Mouse (Mus musculus) heart, postnatal 36 days (tissue): ENCODE data around the gene Noc3l. TPM values are rescaled to one million over a fixed set of nuclear protein-coding genes. Genes with fewer than 3 reads are reported as not detected.

Source experiments
- DNase-seq, 2 experiments: peaks; one replicate each; pipeline ENCODE4 v3.0.0; 2021 to 2022
- intact Hi-C: fragments of 180-260 bp; cut with DNase I; formaldehyde crosslinking; loops from one replicate; pipeline ENCODE4 v1.15.1; 2025
- total RNA-seq, 2 experiments: library from RNA; stranded (reverse); gene quantifications; 2 replicates each; pipeline ENCODE4 v1.2.3; 2021

The Noc3l gene
- total RNA-seq, 2 experiments from 2014 or later: 6.0 to 6.3 TPM

GRCm38 (mm10) chr19:38766306-38766705, 52.7 kb downstream of the Noc3l start:
- DNase-seq: no peak
- intact Hi-C loops: no loop called here

DNA sequence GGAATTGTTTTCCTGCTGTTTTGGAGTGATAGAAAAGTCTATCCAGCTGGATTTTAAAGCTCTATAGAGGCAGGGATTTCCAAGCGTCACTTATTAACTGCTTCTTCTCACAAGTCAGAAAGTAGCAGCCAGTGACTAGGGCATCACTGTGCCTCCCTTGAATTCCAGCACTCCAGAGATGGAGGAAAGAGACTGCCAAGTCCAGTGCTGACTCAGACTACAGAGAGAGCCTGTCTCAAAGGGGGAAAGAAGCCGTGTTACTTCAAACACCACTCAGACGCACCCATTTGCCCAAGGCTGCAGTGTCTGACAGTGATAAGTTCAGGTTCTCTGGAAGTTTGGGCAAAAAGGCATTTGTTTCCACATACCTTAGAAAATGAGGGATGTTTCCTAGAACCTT, 58.6 kb downstream of the Noc3l start:
- DNase-seq: no peak
- intact Hi-C loops: no loop called here

DNA sequence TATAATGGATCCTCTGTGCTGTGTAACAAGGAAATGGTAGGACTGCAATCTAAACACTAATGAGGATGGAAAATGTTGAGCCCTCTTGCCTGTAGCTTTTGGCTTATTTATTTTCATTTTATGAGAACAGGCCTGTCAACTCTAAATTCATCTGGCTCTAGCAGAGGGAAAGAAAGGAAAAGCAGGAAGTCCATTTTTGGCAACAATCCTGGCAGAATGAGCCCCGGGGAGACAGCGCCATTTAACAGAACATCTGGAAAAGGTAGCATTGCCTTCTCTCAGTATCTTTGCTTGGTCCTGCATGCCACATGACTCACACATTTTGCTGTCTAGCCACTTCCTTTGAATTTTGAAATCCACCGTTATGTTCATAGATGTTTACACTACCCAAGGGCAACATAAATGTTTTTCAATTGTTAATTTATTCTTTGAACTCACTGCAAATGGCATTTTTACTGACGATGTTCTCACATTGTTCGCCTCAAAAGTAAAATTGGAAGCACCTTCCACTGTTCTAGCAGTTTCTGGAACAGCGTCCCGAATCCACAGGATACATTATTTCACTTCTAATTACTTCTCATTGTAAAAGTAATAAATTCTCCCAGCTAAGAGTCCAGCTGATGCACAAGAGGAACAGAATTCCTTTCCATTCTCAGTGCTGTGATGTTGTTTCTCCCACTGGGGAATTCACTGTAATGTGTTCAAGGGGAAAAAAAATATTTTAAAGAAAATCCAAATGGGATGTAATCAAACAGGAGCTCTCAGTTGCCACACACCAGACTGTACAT, 60.2 kb downstream of the Noc3l start:
- no peak for DNase-seq
- intact Hi-C loops: no loop called here

GRCm38 (mm10) chr19:38758056-38758455, 61.0 kb downstream of the Noc3l start:
- intact Hi-C loops: no loop called here

DNA sequence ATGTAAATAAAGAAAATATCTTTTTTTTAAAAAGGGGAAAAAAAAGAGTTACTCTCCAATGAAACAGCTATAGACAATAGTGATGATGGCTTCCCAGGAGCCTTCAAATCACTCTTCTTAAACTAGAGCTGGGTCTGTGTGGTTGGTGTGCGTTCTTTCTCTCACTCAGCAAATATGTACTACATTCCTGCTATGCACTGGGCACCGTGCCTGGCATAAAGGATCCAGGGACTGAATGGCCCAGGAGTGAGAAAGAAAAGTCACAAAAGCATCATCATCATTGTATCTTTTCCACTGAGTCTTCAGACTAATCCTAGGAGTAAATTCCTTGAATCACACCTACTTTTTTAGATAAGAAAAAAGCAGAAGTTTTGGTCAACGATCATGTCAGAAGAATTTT, 61.9 kb downstream of the Noc3l start:
- intact Hi-C loops: no loop called here
- no peak for DNase-seq

More at GRCm38 (mm10) chr19:38758056-38758455, 61.0 kb downstream of the Noc3l start:
- no peak for DNase-seq

GRCm38 (mm10) chr19:38750192-38750591, 68.8 kb downstream of the Noc3l start:
- intact Hi-C loops: no loop called here

DNA sequence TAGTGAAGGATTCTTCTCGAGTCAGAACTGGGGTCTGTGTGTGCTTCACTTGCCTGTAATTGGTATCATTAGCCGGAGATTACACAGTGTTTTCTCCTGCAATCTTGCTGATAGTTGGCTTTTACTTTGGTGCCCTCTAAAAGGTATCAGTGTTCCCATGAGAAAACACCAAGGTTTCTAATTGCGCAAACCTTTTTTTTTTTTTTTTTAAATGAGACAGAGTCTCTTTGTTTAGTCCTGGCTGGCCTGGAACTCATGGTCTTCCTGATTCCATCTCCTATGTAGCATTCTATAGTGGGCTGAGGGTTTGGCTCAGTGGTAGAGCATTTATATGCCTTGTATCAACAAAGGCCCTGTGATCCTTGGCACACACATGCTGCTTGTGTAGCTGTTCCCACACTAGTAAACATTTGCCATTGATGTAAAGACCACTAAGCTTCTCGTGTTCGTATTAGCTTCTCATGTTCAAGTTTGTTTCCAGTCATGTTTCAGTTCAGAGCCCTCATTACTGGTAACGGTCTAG, 72.5 kb downstream of the Noc3l start:
- no peak for DNase-seq
- intact Hi-C loops: no loop called here

More at GRCm38 (mm10) chr19:38750192-38750591, 68.8 kb downstream of the Noc3l start:
- DNase-seq: no peak

- intact Hi-C loops: no loop called here
- DNase-seq: no peak
These were observed 73.1 kb downstream of the Noc3l start for GRCm38 (mm10) chr19:38745810-38746491.

- intact Hi-C loops: no loop called here
- DNase-seq: no peak
These were observed 74.5 kb downstream of the Noc3l start for GRCm38 (mm10) chr19:38744546-38744945.

Other genes starting within 250 kb of the Noc3l start
- 1 to 10 TPM; 6.4 to 6.9 TPM for gene Tbc1d12, start 17.3 kb upstream of the Noc3l start, total RNA-seq
- 1 to 10 TPM in 1 of 2 experiments, under 1 TPM in 1; 0.84 to 2.0 TPM for gene Hells, start 111.7 kb upstream of the Noc3l start, total RNA-seq
- not detected for gene Cyp2c55, start 187.8 kb upstream of the Noc3l start, total RNA-seq
- not detected for gene Cyp2c65, start 241.8 kb upstream of the Noc3l start, total RNA-seq